Mouse (Mus musculus) ES-E14 (cell line): ENCODE results near the gene Map2k6. TPM values are rescaled to one million over a fixed set of nuclear protein-coding genes. Genes with fewer than 3 reads are reported as not detected.

Source experiments
- DNase-seq: peaks from one replicate; pipeline ENCODE4 v3.0.0-alpha.2; 2013; ENCODE audit warnings: low read depth, low spot score
- H3K27ac ChIP-seq: 2 replicates; pipeline ENCODE4 v1.5.1; 2012; ENCODE audit warnings: low read depth, mild to moderate bottlenecking, low read length, moderate library complexity, mixed read lengths; ENCODE audit not compliant: poor library complexity, insufficient read depth, severe bottlenecking
- H3K36me3 ChIP-seq: 2 replicates; pipeline ENCODE4 v1.6.1; 2012; ENCODE audit warnings: mild to moderate bottlenecking, low read length, moderate library complexity, mixed read lengths; ENCODE audit not compliant: control insufficient read depth, poor library complexity, insufficient read depth, severe bottlenecking
- H3K4me1 ChIP-seq, 2 experiments: fragments of 150-350 bp in 1 of 2; sonication (generic) in 1 of 2; 2 replicates each; pipeline ENCODE4 v1.6.1; 2012; ENCODE audit warnings: low read length in 2 of 2, mild to moderate bottlenecking in 1 of 2, mixed read lengths in 1 of 2; ENCODE audit not compliant: control insufficient read depth in 2 of 2, insufficient read depth in 2 of 2, poor library complexity in 1 of 2
- H3K4me3 ChIP-seq, 2 experiments: fragments of 150-350 bp in 1 of 2; sonication (generic) in 1 of 2; 2 replicates each; pipeline ENCODE4 v1.5.1; 2012; ENCODE audit warnings: low read length in 2 of 2, low read depth in 1 of 2, mild to moderate bottlenecking in 1 of 2, mixed read lengths in 1 of 2; ENCODE audit not compliant: insufficient read depth in 1 of 2, poor library complexity in 1 of 2, severe bottlenecking in 1 of 2
- H3K9ac ChIP-seq: 2 replicates; pipeline ENCODE4 v1.6.1; 2012; ENCODE audit warnings: low read depth, mild to moderate bottlenecking, low read length, mixed read lengths; ENCODE audit not compliant: poor library complexity, insufficient read depth, severe bottlenecking
- H3K9me3 ChIP-seq: fragments of 150-350 bp; sonication (generic); 2 replicates; pipeline ENCODE4 v1.6.1; 2012; ENCODE audit warnings: low read depth, mild to moderate bottlenecking, low read length; ENCODE audit not compliant: control insufficient read depth, insufficient read depth
- CHD2 ChIP-seq: IDR thresholded peaks from 2 replicates; pipeline ENCODE4 v1.6.1; 2014; ENCODE audit warnings: mild to moderate bottlenecking, low read depth, low read length, inconsistent platforms
- HCFC1 ChIP-seq: IDR thresholded peaks from 2 replicates; pipeline ENCODE4 v1.6.1; 2012; ENCODE audit warnings: low read length, inconsistent platforms, borderline replicate concordance; ENCODE audit not compliant: insufficient read depth
- MAFK ChIP-seq: IDR thresholded peaks from 2 replicates; pipeline ENCODE4 v1.6.1; 2014; ENCODE audit warnings: mild to moderate bottlenecking, low read depth, low read length, inconsistent platforms; ENCODE audit not compliant: insufficient read depth
- ZC3H11A ChIP-seq: IDR thresholded peaks from 2 replicates; pipeline ENCODE4 v1.6.1; 2012; ENCODE audit warnings: low read depth, mild to moderate bottlenecking, inconsistent platforms, low read length, borderline replicate concordance
- ZNF384 ChIP-seq: IDR thresholded peaks from 2 replicates; pipeline ENCODE4 v1.6.1; 2012; ENCODE audit warnings: low read depth, low read length, inconsistent platforms
- in situ Hi-C, 2 experiments: fragments of 600-800 bp; cut with MboI; formaldehyde crosslinking; loops; one replicate each; pipeline ENCODE4 v1.15.1; 2025; ENCODE audit warnings: low sequenced_read_pairs in 2 of 2, inconsistent platforms in 1 of 2; ENCODE audit not compliant: unreplicated experiment in 2 of 2
- total RNA-seq: library from RNA; depleted of rRNA; stranded (reverse); fragments of 300-350 nt; gene quantifications from 2 replicates; pipeline ENCODE4 v1.2.3, GENCODE M21; 2012

Map2k6 gene
- total RNA-seq, 1 experiment, result 9.8 TPM

- Histone ChIP-seq H3K4me1 (peaks cover 0 to 2% of the 10 kb centered on the region in 2 experiments; a peak in 2 of 4 replicates), H3K36me3 (no peaks in the 10 kb centered on the region), H3K4me3 (no peak overlapping the region), H3K9me3 (no peaks in the 10 kb centered on the region), H3K27ac (no peak overlapping the region), H3K9ac (no peak overlapping the region)
- TF ChIP-seq ZNF384 (no peak), MAFK (no peak)
- no peak for DNase-seq
- in situ Hi-C loops, result no loop called here
Measured at GRCm38 (mm10) chr11:110405607-110406006, 6.7 kb downstream of the Map2k6 start.

GRCm38 (mm10) chr11:110409131-110409530, 10.2 kb downstream of the Map2k6 start:
- H3K9me3 ChIP-seq, result no peaks in the 10 kb centered on the region
- no peak overlapping the region for H3K27ac ChIP-seq
- in situ Hi-C loops, result no loop called here
- TF ChIP-seq ZNF384, result no peak
- TF ChIP-seq CHD2, result no peak
- no peak for TF ChIP-seq ZC3H11A
- TF ChIP-seq HCFC1, result no peak
- TF ChIP-seq MAFK, result no peak
- H3K4me3 ChIP-seq, result no peak overlapping the region
- no peak overlapping the region for H3K9ac ChIP-seq
- H3K4me1 ChIP-seq, result peaks cover 0 to 2% of the 10 kb centered on the region in 2 experiments; a peak in 2 of 4 replicates
- no peak for DNase-seq
- H3K36me3 ChIP-seq, result no peaks in the 10 kb centered on the region

DNA sequence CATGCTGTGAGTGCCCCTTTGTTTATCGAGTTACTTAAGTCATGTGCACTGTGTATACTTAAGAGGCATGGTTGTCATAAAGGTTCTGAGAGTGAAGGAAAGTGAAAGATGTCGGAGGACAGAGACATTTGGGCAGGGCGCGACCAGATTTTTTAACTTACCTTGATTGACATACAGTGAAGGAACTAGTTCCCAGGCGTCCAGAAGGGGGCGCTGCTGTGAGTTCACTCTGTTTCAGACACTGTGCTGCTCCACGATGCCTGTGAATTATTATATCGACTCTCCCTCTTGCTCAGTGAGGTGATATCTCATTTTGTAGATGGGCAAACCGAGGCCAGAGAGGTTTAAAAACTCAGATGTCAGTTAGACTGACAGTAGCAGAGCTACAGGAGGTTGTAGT, 10.9 kb downstream of the Map2k6 start:
- in situ Hi-C loops, result no loop called here
- H3K9ac ChIP-seq, result no peak overlapping the region
- DNase-seq, result peak; percentile 58
- no peak overlapping the region for H3K27ac ChIP-seq
- peaks cover 0 to 2% of the 10 kb centered on the region in 2 experiments; a peak in 2 of 4 replicates for H3K4me1 ChIP-seq
- TF ChIP-seq ZC3H11A (0 out of 2 replicates have a peak, but pooled peaks have one; percentile 6), ZNF384 (no peak), CHD2 (no peak), MAFK (no peak)
- H3K9me3 ChIP-seq, result no peaks in the 10 kb centered on the region
- no peaks in the 10 kb centered on the region for H3K36me3 ChIP-seq
- no peak overlapping the region for H3K4me3 ChIP-seq

DNA sequence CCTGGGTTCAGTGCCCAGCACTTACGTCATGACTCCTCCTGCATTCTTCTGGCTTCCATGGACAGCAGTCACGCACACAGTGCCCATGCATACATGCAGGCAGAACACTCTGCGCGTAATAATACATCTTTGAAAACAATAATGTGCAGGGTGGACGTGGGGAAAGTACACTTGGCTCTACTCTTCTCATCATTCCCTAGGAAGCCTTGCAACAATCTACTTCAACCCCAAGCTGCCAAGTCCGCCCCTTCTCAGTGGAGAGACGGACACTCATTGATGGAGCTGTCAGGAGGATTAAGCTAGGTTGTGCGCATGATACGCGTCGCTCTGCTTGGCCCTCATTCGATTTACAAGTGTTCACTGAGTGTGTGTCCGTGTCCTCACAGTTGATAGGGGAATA, 12.7 kb downstream of the Map2k6 start:
- H3K4me3 ChIP-seq, result no peak overlapping the region

GRCm38 (mm10) chr11:110414263-110414662, 15.3 kb downstream of the Map2k6 start:
- DNase-seq, result no peak
- in situ Hi-C loops, result no loop called here
- no peak overlapping the region for H3K27ac ChIP-seq

More for the DNA sequence above, 12.7 kb downstream of the Map2k6 start:
- H3K4me1 ChIP-seq, result peaks cover 0 to 2% of the 10 kb centered on the region in 2 experiments; a peak in 1 of 4 replicates
- no peak overlapping the region for H3K9ac ChIP-seq
- H3K36me3 ChIP-seq, result no peaks in the 10 kb centered on the region
- TF ChIP-seq ZC3H11A (no peak), HCFC1 (no peak), ZNF384 (no peak), MAFK (no peak), CHD2 (no peak)
- no peak for DNase-seq
- no peaks in the 10 kb centered on the region for H3K9me3 ChIP-seq
- H3K27ac ChIP-seq, result no peak overlapping the region
- in situ Hi-C loops, result no loop called here

More at GRCm38 (mm10) chr11:110414263-110414662, 15.3 kb downstream of the Map2k6 start:
- Histone ChIP-seq H3K9me3 (no peaks in the 10 kb centered on the region), H3K4me3 (no peak overlapping the region), H3K9ac (no peak overlapping the region), H3K4me1 (no peaks in the 10 kb centered on the region), H3K36me3 (no peaks in the 10 kb centered on the region)
- no peak for TF ChIP-seq ZNF384
- TF ChIP-seq HCFC1, result no peak
